Mouse (Mus musculus) midbrain, embryonic 12.5 days (tissue): ENCODE data around the gene N4bp2l1. TPM values are rescaled to one million over a fixed set of nuclear protein-coding genes. Genes with fewer than 3 reads are reported as not detected.

ENCODE experiments used
- ATAC-seq: fragments of 200-750 bp; cut with Nextera tagmentation; 2 replicates; pipeline ENCODE4 v1.8.0; 2017; ENCODE audit warnings: low read depth, moderate TSS enrichment, moderate library complexity; ENCODE audit not compliant: low FRiP score
- H3K27ac ChIP-seq: fragments of 300-500 bp; sonication (generic); replicated peaks from 2 replicates; pipeline ENCODE4 v1.5.1; 2016; ENCODE audit warnings: mild to moderate bottlenecking
- H3K27me3 ChIP-seq: fragments of 300-500 bp; sonication (generic); 2 replicates; pipeline ENCODE4 v1.6.1; 2016; ENCODE audit warnings: mild to moderate bottlenecking
- H3K36me3 ChIP-seq: fragments of 300-500 bp; sonication (generic); 2 replicates; pipeline ENCODE4 v1.6.1; 2016
- H3K4me1 ChIP-seq: fragments of 300-500 bp; sonication (generic); 2 replicates; pipeline ENCODE4 v1.6.1; 2016
- H3K4me2 ChIP-seq: fragments of 300-500 bp; sonication (generic); replicated peaks from 2 replicates; pipeline ENCODE4 v1.6.1; 2016; ENCODE audit warnings: mild to moderate bottlenecking, moderate library complexity
- H3K4me3 ChIP-seq: fragments of 300-500 bp; sonication (generic); 2 replicates; pipeline ENCODE4 v1.5.1; 2016; ENCODE audit warnings: mild to moderate bottlenecking
- H3K9ac ChIP-seq: fragments of 300-500 bp; sonication (generic); replicated peaks from 2 replicates; pipeline ENCODE4 v1.6.1; 2016; ENCODE audit warnings: mild to moderate bottlenecking, moderate library complexity
- H3K9me3 ChIP-seq: fragments of 300-500 bp; sonication (generic); 2 replicates; pipeline ENCODE4 v1.6.1; 2016; ENCODE audit warnings: mild to moderate bottlenecking
- WGBS: fragments of 180-500 bp; shearing (Covaris S2); methylation state at CpG from one replicate; pipeline ENCODE4 v1.1.7; 2016; 5-methylcytosine and 5-hydroxymethylcytosine counted together
- polyA plus RNA-seq: library from polyadenylated mRNA; unstranded; fragments of >200 nt; fragmentation: Nextera tagmentation; extraction: Ambion mirVana; gene quantifications from 2 replicates; pipeline ENCODE4 v1.2.1, GENCODE M21; 2016

Gene N4bp2l1
- polyA plus RNA-seq, 1 experiment from 2014 or later = 3.2 TPM

GRCm38 (mm10) chr5:150595366-150596016 is 1.5 kb downstream of the N4bp2l1 start:
- Histone ChIP-seq H3K27ac (no peak overlapping the region), H3K36me3 (no peaks in the 10 kb centered on the region), H3K9me3 (no peaks in the 10 kb centered on the region), H3K27me3 (peaks cover 48% of the 10 kb centered on the region), H3K4me3 (no peak overlapping the region), H3K9ac (no peak overlapping the region), H3K4me1 (peaks cover 7% of the 10 kb centered on the region; the same call in 1 of the 2 replicates), H3K4me2 (no peak overlapping the region)
- no peak for ATAC-seq
- 55% methylated on average over 11 of the region's 11 CpGs for WGBS

- H3K9me3 ChIP-seq = no peaks in the 10 kb centered on the region
- peak; percentile 78; the same call in 1 of the 2 replicates for ATAC-seq
- peak overlapping the region; percentile 78 for H3K4me3 ChIP-seq
- peak overlapping the region; percentile 100 for H3K4me2 ChIP-seq
- H3K4me1 ChIP-seq = peaks cover 7% of the 10 kb centered on the region; the same call in 1 of the 2 replicates
- peak overlapping the region; percentile 68 for H3K9ac ChIP-seq
- H3K36me3 ChIP-seq = no peaks in the 10 kb centered on the region
- H3K27me3 ChIP-seq = peaks cover 48% of the 10 kb centered on the region
- 6% methylated on average over 17 of the region's 17 CpGs for WGBS
- no peak overlapping the region for H3K27ac ChIP-seq
Measured at GRCm38 (mm10) chr5:150594649-150595339, 2.2 kb downstream of the N4bp2l1 start.

- Histone ChIP-seq H3K36me3 (no peaks in the 10 kb centered on the region), H3K4me2 (peak overlapping the region; percentile 100), H3K27ac (no peak overlapping the region), H3K9me3 (no peaks in the 10 kb centered on the region), H3K9ac (peak overlapping the region; percentile 68), H3K4me3 (peak overlapping the region; percentile 78), H3K27me3 (peaks cover 48% of the 10 kb centered on the region), H3K4me1 (peaks cover 7% of the 10 kb centered on the region; the same call in 1 of the 2 replicates)
- ATAC-seq = peak; percentile 85
- under 1% methylated on average over 81 of the region's 102 CpGs for whole genome bisulfite sequencing
Measured at GRCm38 (mm10) chr5:150593756-150594648, 3.0 kb downstream of the N4bp2l1 start.

- peak; percentile 32 for ATAC-seq
- no peak overlapping the region for H3K27ac ChIP-seq
- H3K4me2 ChIP-seq = peak overlapping the region; percentile 100
- peak overlapping the region; percentile 78 for H3K4me3 ChIP-seq
- H3K4me1 ChIP-seq = peaks cover 7% of the 10 kb centered on the region; the same call in 1 of the 2 replicates
- peaks cover 48% of the 10 kb centered on the region for H3K27me3 ChIP-seq
- WGBS = 11% methylated on average over 33 of the region's 40 CpGs
- H3K9me3 ChIP-seq = no peaks in the 10 kb centered on the region
- H3K9ac ChIP-seq = peak overlapping the region; percentile 68
- H3K36me3 ChIP-seq = no peaks in the 10 kb centered on the region
Measured at GRCm38 (mm10) chr5:150592904-150593755, 3.9 kb downstream of the N4bp2l1 start.

- H3K4me2 ChIP-seq = no peak overlapping the region
- peaks cover 48% of the 10 kb centered on the region for H3K27me3 ChIP-seq
- H3K4me1 ChIP-seq = peaks cover 7% of the 10 kb centered on the region; the same call in 1 of the 2 replicates
- H3K4me3 ChIP-seq = no peak overlapping the region
- WGBS = 82% methylated on average over 13 of the region's 13 CpGs
- no peak overlapping the region for H3K27ac ChIP-seq
- no peak for ATAC-seq
- no peak overlapping the region for H3K9ac ChIP-seq
- no peaks in the 10 kb centered on the region for H3K36me3 ChIP-seq
- H3K9me3 ChIP-seq = no peaks in the 10 kb centered on the region
Measured at GRCm38 (mm10) chr5:150592186-150592903, 4.6 kb downstream of the N4bp2l1 start.

GRCm38 (mm10) chr5:150589945-150590344 is 7.0 kb downstream of the N4bp2l1 start:
- ATAC-seq = no peak
- Histone ChIP-seq H3K27me3 (peaks cover 31% of the 10 kb centered on the region), H3K4me1 (peaks cover 6% of the 10 kb centered on the region; the same call in 1 of the 2 replicates), H3K4me2 (no peak overlapping the region), H3K4me3 (no peak overlapping the region), H3K9ac (no peak overlapping the region), H3K27ac (no peak overlapping the region), H3K9me3 (no peaks in the 10 kb centered on the region), H3K36me3 (no peaks in the 10 kb centered on the region)
- WGBS = 70% methylated on average over 2 of the region's 2 CpGs

- no peak overlapping the region for H3K4me2 ChIP-seq
- no peak for ATAC-seq
- no peaks in the 10 kb centered on the region for H3K9me3 ChIP-seq
- no peaks in the 10 kb centered on the region for H3K4me1 ChIP-seq
- no peaks in the 10 kb centered on the region for H3K27me3 ChIP-seq
- 57% methylated on average over 6 of the region's 6 CpGs for WGBS
- H3K4me3 ChIP-seq = no peak overlapping the region
- no peaks in the 10 kb centered on the region for H3K36me3 ChIP-seq
- no peak overlapping the region for H3K27ac ChIP-seq
- H3K9ac ChIP-seq = no peak overlapping the region
Measured at GRCm38 (mm10) chr5:150584337-150584729, 12.7 kb downstream of the N4bp2l1 start.

- Histone ChIP-seq H3K4me3 (no peak overlapping the region), H3K27me3 (no peaks in the 10 kb centered on the region), H3K9me3 (no peaks in the 10 kb centered on the region), H3K36me3 (no peaks in the 10 kb centered on the region), H3K4me1 (no peaks in the 10 kb centered on the region), H3K4me2 (no peak overlapping the region), H3K27ac (no peak overlapping the region), H3K9ac (no peak overlapping the region)
- 75% methylated on average over 5 of the region's 5 CpGs for WGBS
- no peak for ATAC-seq
Measured at GRCm38 (mm10) chr5:150583622-150584336, 13.2 kb downstream of the N4bp2l1 start.

GRCm38 (mm10) chr5:150583181-150583580 is 13.8 kb downstream of the N4bp2l1 start:
- Histone ChIP-seq H3K36me3 (no peaks in the 10 kb centered on the region), H3K4me1 (no peaks in the 10 kb centered on the region), H3K4me2 (no peak overlapping the region), H3K27ac (no peak overlapping the region), H3K9me3 (no peaks in the 10 kb centered on the region), H3K9ac (no peak overlapping the region), H3K27me3 (no peaks in the 10 kb centered on the region), H3K4me3 (no peak overlapping the region)
- no peak for ATAC-seq
- 83% methylated on average over 5 of the region's 5 CpGs for WGBS

GRCm38 (mm10) chr5:150581180-150581579 is 15.8 kb downstream of the N4bp2l1 start:
- 54% methylated on average over 6 of the region's 6 CpGs for WGBS
- H3K27ac ChIP-seq = no peak overlapping the region
- H3K9me3 ChIP-seq = no peaks in the 10 kb centered on the region
- no peaks in the 10 kb centered on the region for H3K4me1 ChIP-seq
- H3K27me3 ChIP-seq = no peaks in the 10 kb centered on the region
- H3K9ac ChIP-seq = no peak overlapping the region
- no peaks in the 10 kb centered on the region for H3K36me3 ChIP-seq
- H3K4me3 ChIP-seq = no peak overlapping the region
- no peak for ATAC-seq
- no peak overlapping the region for H3K4me2 ChIP-seq
